Mouse (Mus musculus): ENCODE data around the gene Ociad1. TPM values are rescaled to one million over a fixed set of nuclear protein-coding genes. Genes with fewer than 3 reads are reported as not detected.

Ociad1 gene
- polyA plus RNA-seq, 1 experiment from 2014 or later: 196 TPM

DNA sequence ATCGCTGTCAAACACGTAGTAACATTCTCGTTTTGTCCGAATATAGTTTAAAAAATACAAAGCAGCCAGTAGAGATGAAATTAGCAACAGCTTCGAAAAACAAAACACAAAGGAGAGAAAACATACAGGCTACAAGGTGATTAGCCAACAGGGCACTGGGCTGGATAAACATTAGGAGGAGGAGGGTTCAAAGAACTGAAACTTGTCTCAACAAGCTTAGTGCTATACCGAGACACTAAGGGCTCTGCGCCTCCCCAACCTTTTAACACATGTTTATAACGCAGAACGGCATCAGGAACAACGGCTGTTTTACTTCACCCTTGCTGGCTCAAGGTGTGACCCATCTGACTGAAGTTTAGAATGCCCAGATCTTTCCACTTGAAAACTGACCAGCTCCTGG, 13.4 kb upstream of the Ociad1 start:
- DNase-seq (ENCODE audit: low spot score) (no peak), ATAC-seq (no peak)
- no peak overlapping the region for H3K9ac ChIP-seq (ENCODE audit: low read length)
- 79% methylated on average over 10 of the region's 10 CpGs for WGBS
- H3K4me2 ChIP-seq (ENCODE audit: low read length): no peak overlapping the region
- H3K4me1 ChIP-seq (ENCODE audit: control insufficient read depth, insufficient read depth, low read length): no peaks in the 10 kb centered on the region
- no peak overlapping the region for H3K4me3 ChIP-seq (ENCODE audit: low read depth, low read length)
- no peaks in the 10 kb centered on the region for H3K36me3 ChIP-seq (ENCODE audit: control insufficient read depth, insufficient read depth, low read length)
- H3K27ac ChIP-seq (ENCODE audit: low read depth, low read length): no peak overlapping the region
- H3K9me3 ChIP-seq (replicated peaks; ENCODE audit: control insufficient read depth, low read length): no peaks in the 10 kb centered on the region
- no peaks in the 10 kb centered on the region for H3K27me3 ChIP-seq (replicated peaks; ENCODE audit: control insufficient read depth, insufficient read depth, low read length)

DNA sequence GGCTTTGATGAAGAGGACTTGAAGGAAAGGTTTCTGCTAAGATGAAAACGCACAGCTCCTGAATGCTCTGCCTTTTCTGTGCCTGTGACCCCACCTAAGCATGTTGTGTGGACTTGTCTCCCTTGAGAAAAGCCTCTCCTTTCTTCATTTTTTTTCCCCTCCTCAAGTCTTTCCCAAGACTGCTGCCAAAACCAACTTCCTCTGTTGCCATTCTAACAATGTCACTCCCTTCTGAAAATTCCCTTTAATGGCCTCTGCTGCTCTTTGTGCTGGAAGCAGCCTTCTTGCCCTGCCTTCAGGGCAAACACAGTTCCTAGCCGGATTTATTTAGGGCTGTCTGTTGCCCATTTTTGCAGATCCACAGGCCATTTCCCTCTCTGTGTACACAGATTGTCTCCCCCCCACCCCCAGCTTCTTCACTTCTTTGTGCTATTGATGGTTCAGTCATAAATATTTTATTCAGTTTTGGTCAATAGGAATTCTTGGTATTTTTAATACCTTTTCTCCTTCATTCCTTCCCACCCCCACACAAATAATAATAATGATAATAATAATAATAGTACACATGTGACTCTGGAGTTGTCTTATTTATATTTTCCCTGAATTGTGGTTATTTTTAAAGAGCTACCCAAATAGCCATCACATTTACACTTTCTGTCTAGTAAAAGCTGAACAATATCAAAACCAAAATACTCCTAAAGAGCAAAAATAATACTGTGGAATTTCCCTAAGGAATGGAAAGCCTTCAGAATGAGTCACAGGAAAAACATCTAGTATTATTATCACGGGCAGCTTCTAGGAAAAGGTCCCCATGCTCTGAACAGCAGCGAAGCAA, 12.6 kb upstream of the Ociad1 start:
- no peaks in the 10 kb centered on the region for H3K4me1 ChIP-seq (ENCODE audit: control insufficient read depth, insufficient read depth, low read length)
- no peaks in the 10 kb centered on the region for H3K27me3 ChIP-seq (replicated peaks; ENCODE audit: control insufficient read depth, insufficient read depth, low read length)
- H3K9ac ChIP-seq (ENCODE audit: low read length): no peak overlapping the region
- H3K4me2 ChIP-seq (ENCODE audit: low read length): no peak overlapping the region
- peak; percentile 27 for DNase-seq (ENCODE audit: low spot score)
- no peaks in the 10 kb centered on the region for H3K36me3 ChIP-seq (ENCODE audit: control insufficient read depth, insufficient read depth, low read length)
- no peaks in the 10 kb centered on the region for H3K9me3 ChIP-seq (replicated peaks; ENCODE audit: control insufficient read depth, low read length)
- no peak overlapping the region for H3K27ac ChIP-seq (ENCODE audit: low read depth, low read length)
- no peak overlapping the region for H3K4me3 ChIP-seq (ENCODE audit: low read depth, low read length)
- ATAC-seq: no peak
- WGBS: 54% methylated on average over 4 of the region's 4 CpGs

GRCm38 (mm10) chr5:73280567-73280850, 12.1 kb upstream of the Ociad1 start:
- Histone ChIP-seq H3K27ac (ENCODE audit: low read depth, low read length) (no peak overlapping the region), H3K9ac (ENCODE audit: low read length) (no peak overlapping the region), H3K4me3 (ENCODE audit: low read depth, low read length) (no peak overlapping the region), H3K4me2 (ENCODE audit: low read length) (no peak overlapping the region), H3K27me3 (replicated peaks; ENCODE audit: control insufficient read depth, insufficient read depth, low read length) (no peaks in the 10 kb centered on the region), H3K4me1 (ENCODE audit: control insufficient read depth, insufficient read depth, low read length) (no peaks in the 10 kb centered on the region), H3K36me3 (ENCODE audit: control insufficient read depth, insufficient read depth, low read length) (no peaks in the 10 kb centered on the region), H3K9me3 (replicated peaks; ENCODE audit: control insufficient read depth, low read length) (no peaks in the 10 kb centered on the region)
- no peak for ATAC-seq
- no peak for DNase-seq (ENCODE audit: low spot score)
- 80% methylated on average over 4 of the region's 4 CpGs for WGBS

DNA sequence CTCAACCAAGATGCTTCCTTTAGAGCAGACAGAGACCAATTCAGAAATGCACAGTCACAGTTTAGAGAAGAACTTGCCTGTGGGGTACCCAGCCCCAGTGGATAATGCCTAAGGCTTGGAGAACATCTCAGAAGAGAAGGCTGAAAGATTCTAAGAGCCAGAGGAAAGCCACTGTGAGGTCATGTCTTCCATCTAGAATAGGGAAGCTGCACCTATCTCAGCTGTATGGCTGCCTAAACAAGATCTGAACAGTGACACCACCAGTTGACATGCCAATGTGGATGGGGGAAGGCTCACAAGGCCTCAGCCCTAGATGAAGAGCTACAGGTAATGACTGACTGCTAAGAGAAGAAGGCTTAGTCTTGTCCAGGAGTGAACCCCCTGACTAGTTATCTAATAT, 8.5 kb upstream of the Ociad1 start:
- no peak for DNase-seq (ENCODE audit: low spot score)
- Histone ChIP-seq H3K4me1 (ENCODE audit: control insufficient read depth, insufficient read depth, low read length) (no peaks in the 10 kb centered on the region), H3K36me3 (ENCODE audit: control insufficient read depth, insufficient read depth, low read length) (no peaks in the 10 kb centered on the region), H3K4me3 (ENCODE audit: low read depth, low read length) (no peak overlapping the region), H3K9ac (ENCODE audit: low read length) (no peak overlapping the region), H3K27ac (ENCODE audit: low read depth, low read length) (no peak overlapping the region), H3K27me3 (replicated peaks; ENCODE audit: control insufficient read depth, insufficient read depth, low read length) (no peaks in the 10 kb centered on the region), H3K9me3 (replicated peaks; ENCODE audit: control insufficient read depth, low read length) (no peaks in the 10 kb centered on the region), H3K4me2 (ENCODE audit: low read length) (no peak overlapping the region)
- no peak for ATAC-seq

GRCm38 (mm10) chr5:73285470-73285978, 7.1 kb upstream of the Ociad1 start:
- H3K9ac ChIP-seq (ENCODE audit: low read length): no peak overlapping the region
- 87% methylated on average over 3 of the region's 3 CpGs for WGBS
- no peak overlapping the region for H3K27ac ChIP-seq (ENCODE audit: low read depth, low read length)
- ATAC-seq: no peak
- no peak overlapping the region for H3K4me3 ChIP-seq (ENCODE audit: low read depth, low read length)
- DNase-seq (ENCODE audit: low spot score): no peak
- no peak overlapping the region for H3K4me2 ChIP-seq (ENCODE audit: low read length)
- no peaks in the 10 kb centered on the region for H3K27me3 ChIP-seq (replicated peaks; ENCODE audit: control insufficient read depth, insufficient read depth, low read length)
- no peaks in the 10 kb centered on the region for H3K36me3 ChIP-seq (ENCODE audit: control insufficient read depth, insufficient read depth, low read length)
- no peaks in the 10 kb centered on the region for H3K9me3 ChIP-seq (replicated peaks; ENCODE audit: control insufficient read depth, low read length)
- no peaks in the 10 kb centered on the region for H3K4me1 ChIP-seq (ENCODE audit: control insufficient read depth, insufficient read depth, low read length)

GRCm38 (mm10) chr5:73286603-73287002, 6.0 kb upstream of the Ociad1 start:
- H3K4me1 ChIP-seq (ENCODE audit: control insufficient read depth, insufficient read depth, low read length): no peaks in the 10 kb centered on the region
- no peak overlapping the region for H3K4me2 ChIP-seq (ENCODE audit: low read length)
- 88% methylated on average over 5 of the region's 5 CpGs for WGBS
- H3K9ac ChIP-seq (ENCODE audit: low read length): no peak overlapping the region
- H3K27me3 ChIP-seq (replicated peaks; ENCODE audit: control insufficient read depth, insufficient read depth, low read length): no peaks in the 10 kb centered on the region
- ATAC-seq (no peak), DNase-seq (ENCODE audit: low spot score) (no peak)
- no peaks in the 10 kb centered on the region for H3K36me3 ChIP-seq (ENCODE audit: control insufficient read depth, insufficient read depth, low read length)
- no peak overlapping the region for H3K27ac ChIP-seq (ENCODE audit: low read depth, low read length)
- H3K9me3 ChIP-seq (replicated peaks; ENCODE audit: control insufficient read depth, low read length): no peaks in the 10 kb centered on the region
- H3K4me3 ChIP-seq (ENCODE audit: low read depth, low read length): no peak overlapping the region

- H3K36me3 ChIP-seq (ENCODE audit: control insufficient read depth, insufficient read depth, low read length): peaks cover 2% of the 10 kb centered on the region
- peaks cover 6% of the 10 kb centered on the region for H3K4me1 ChIP-seq (ENCODE audit: control insufficient read depth, insufficient read depth, low read length)
- no peak overlapping the region for H3K27ac ChIP-seq (ENCODE audit: low read depth, low read length)
- ATAC-seq (no peak), DNase-seq (ENCODE audit: low spot score) (no peak)
- no peaks in the 10 kb centered on the region for H3K9me3 ChIP-seq (replicated peaks; ENCODE audit: control insufficient read depth, low read length)
- no peak overlapping the region for H3K4me2 ChIP-seq (ENCODE audit: low read length)
- WGBS: 63% methylated on average over 2 of the region's 2 CpGs
- no peaks in the 10 kb centered on the region for H3K27me3 ChIP-seq (replicated peaks; ENCODE audit: control insufficient read depth, insufficient read depth, low read length)
- H3K9ac ChIP-seq (ENCODE audit: low read length): no peak overlapping the region
- H3K4me3 ChIP-seq (ENCODE audit: low read depth, low read length): no peak overlapping the region
Observed at GRCm38 (mm10) chr5:73289900-73290299, 2.7 kb upstream of the Ociad1 start.

DNA sequence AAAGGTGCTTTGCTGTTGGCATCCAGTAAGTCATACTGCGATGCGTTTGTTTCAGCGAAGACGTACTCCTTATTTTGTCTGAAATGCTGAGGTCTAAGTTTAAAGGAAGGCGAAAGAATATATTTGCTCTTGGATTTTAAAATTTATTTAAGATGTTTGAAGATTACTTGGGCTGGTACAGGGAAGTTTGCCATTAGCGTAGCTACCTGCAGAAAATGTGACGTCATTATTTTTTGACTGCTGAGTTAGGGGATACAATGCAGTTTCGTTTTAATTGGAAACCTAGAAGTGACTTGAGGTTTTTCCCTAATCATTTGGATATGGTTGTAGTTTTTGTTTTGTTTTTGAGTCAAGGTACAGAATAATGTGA, 859 bp downstream of the Ociad1 start:
- Histone ChIP-seq H3K36me3 (ENCODE audit: control insufficient read depth, insufficient read depth, low read length) (peaks cover 25% of the 10 kb centered on the region), H3K4me3 (ENCODE audit: low read depth, low read length) (peak overlapping the region; percentile 89), H3K27ac (ENCODE audit: low read depth, low read length) (0 out of 2 replicates have a peak overlapping the region, but pooled peaks have one; percentile 88), H3K9ac (ENCODE audit: low read length) (peak overlapping the region; percentile 89), H3K27me3 (replicated peaks; ENCODE audit: control insufficient read depth, insufficient read depth, low read length) (no peaks in the 10 kb centered on the region), H3K9me3 (replicated peaks; ENCODE audit: control insufficient read depth, low read length) (no peaks in the 10 kb centered on the region), H3K4me1 (ENCODE audit: control insufficient read depth, insufficient read depth, low read length) (peaks cover 6% of the 10 kb centered on the region), H3K4me2 (ENCODE audit: low read length) (peak overlapping the region; percentile 88)
- no peak for ATAC-seq
- 8% methylated on average over 8 of the region's 8 CpGs for WGBS
- DNase-seq (ENCODE audit: low spot score): no peak

DNA sequence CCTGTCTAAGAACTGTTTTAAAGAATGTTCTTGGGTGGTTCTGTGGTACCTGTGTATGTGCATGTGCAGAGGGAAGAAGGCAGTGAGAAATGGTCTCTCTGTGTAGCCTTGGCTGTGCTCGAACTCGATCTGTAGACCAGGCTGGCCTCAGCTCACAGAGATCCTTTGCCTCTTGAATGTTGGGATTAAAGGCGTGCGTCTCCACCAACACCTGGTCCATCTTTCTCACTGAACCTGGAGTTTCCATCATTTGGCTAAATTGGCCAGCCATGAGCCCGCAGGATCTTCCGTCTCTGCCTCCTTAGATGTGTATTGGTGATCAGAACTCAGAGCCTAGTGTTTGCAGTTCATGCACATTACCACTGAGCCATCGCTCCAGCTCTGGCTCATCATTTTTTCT, 2.4 kb downstream of the Ociad1 start:
- DNase-seq (ENCODE audit: low spot score) (no peak), ATAC-seq (no peak)
- H3K9ac ChIP-seq (ENCODE audit: low read length): no peak overlapping the region
- no peak overlapping the region for H3K4me2 ChIP-seq (ENCODE audit: low read length)
- no peak overlapping the region for H3K4me3 ChIP-seq (ENCODE audit: low read depth, low read length)
- H3K4me1 ChIP-seq (ENCODE audit: control insufficient read depth, insufficient read depth, low read length): peaks cover 6% of the 10 kb centered on the region
- no peaks in the 10 kb centered on the region for H3K27me3 ChIP-seq (replicated peaks; ENCODE audit: control insufficient read depth, insufficient read depth, low read length)
- no peaks in the 10 kb centered on the region for H3K9me3 ChIP-seq (replicated peaks; ENCODE audit: control insufficient read depth, low read length)
- H3K27ac ChIP-seq (ENCODE audit: low read depth, low read length): no peak overlapping the region
- peaks cover 34% of the 10 kb centered on the region for H3K36me3 ChIP-seq (ENCODE audit: control insufficient read depth, insufficient read depth, low read length)
- WGBS: 95% methylated on average over 7 of the region's 7 CpGs
